Mouse (Mus musculus) spleen, postnatal 4 days (tissue): ENCODE results near the gene Tle4.

ENCODE experiments used
- DNase-seq, 2 experiments: peaks; one replicate each; pipeline ENCODE4 v3.0.0; 2022; ENCODE audit warnings: low spot score in 2 of 2

Gene Tle4

GRCm38 (mm10) chr19:14590154-14590553 lies 7.7 kb downstream of the Tle4 start:
- DNase-seq = no peak

GRCm38 (mm10) chr19:14588221-14589123 lies 9.4 kb downstream of the Tle4 start:
- no peak for DNase-seq

- DNase-seq = no peak
These were observed 11.7 kb downstream of the Tle4 start for GRCm38 (mm10) chr19:14586171-14586570.

GRCm38 (mm10) chr19:14585731-14586130 lies 12.1 kb downstream of the Tle4 start:
- no peak for DNase-seq

GRCm38 (mm10) chr19:14585235-14585634 lies 12.6 kb downstream of the Tle4 start:
- DNase-seq = no peak

GRCm38 (mm10) chr19:14578698-14579097 lies 19.2 kb downstream of the Tle4 start:
- DNase-seq = no peak

- no peak for DNase-seq
These were observed 19.8 kb downstream of the Tle4 start for GRCm38 (mm10) chr19:14578016-14578415.

- DNase-seq = no peak
These were observed 21.5 kb downstream of the Tle4 start for GRCm38 (mm10) chr19:14576311-14576710.

- DNase-seq = no peak
These were observed 29.0 kb downstream of the Tle4 start for GRCm38 (mm10) chr19:14568879-14569278.

- no peak for DNase-seq
These were observed 30.8 kb downstream of the Tle4 start for GRCm38 (mm10) chr19:14567081-14567480.

- no peak for DNase-seq
These were observed 31.3 kb downstream of the Tle4 start for GRCm38 (mm10) chr19:14566564-14567021.

GRCm38 (mm10) chr19:14565424-14566069 lies 32.3 kb downstream of the Tle4 start:
- no peak for DNase-seq

GRCm38 (mm10) chr19:14563273-14563959 lies 34.4 kb downstream of the Tle4 start:
- DNase-seq = no peak

GRCm38 (mm10) chr19:14547871-14548270 lies 50.0 kb downstream of the Tle4 start:
- DNase-seq = no peak

- DNase-seq = no peak
These were observed 50.6 kb downstream of the Tle4 start for GRCm38 (mm10) chr19:14547133-14547842.

GRCm38 (mm10) chr19:14545485-14545884 lies 52.4 kb downstream of the Tle4 start:
- DNase-seq = no peak

GRCm38 (mm10) chr19:14543305-14543704 lies 54.5 kb downstream of the Tle4 start:
- no peak for DNase-seq

- no peak for DNase-seq
These were observed 57.2 kb downstream of the Tle4 start for GRCm38 (mm10) chr19:14540678-14541077.

GRCm38 (mm10) chr19:14536676-14537075 lies 61.2 kb downstream of the Tle4 start:
- DNase-seq = no peak

- no peak for DNase-seq
These were observed 63.4 kb downstream of the Tle4 start for GRCm38 (mm10) chr19:14534447-14534846.

- no peak for DNase-seq
These were observed 65.0 kb downstream of the Tle4 start for GRCm38 (mm10) chr19:14532861-14533260.
